Mouse (Mus musculus) embryonic facial prominence, embryonic 13.5 days (tissue): ENCODE results near the gene Slc35e2. TPM values are rescaled to one million over a fixed set of nuclear protein-coding genes. Genes with fewer than 3 reads are reported as not detected.
"Not testable (repeated sequence)": the region's sequence is repeated elsewhere in the genome, so short reads cannot be mapped to it uniquely, and the experiment has no call there.

Experiments
- ATAC-seq: fragments of 200-750 bp; cut with Nextera tagmentation; 2 replicates; pipeline ENCODE4 v1.8.0; 2017; ENCODE audit warnings: low read depth; ENCODE audit not compliant: insufficient number of reproducible peaks, insufficient read depth, low FRiP score, low TSS enrichment
- H3K27ac ChIP-seq: fragments of 300-500 bp; sonication (generic); 2 replicates; pipeline ENCODE4 v1.5.1; 2015; ENCODE audit warnings: moderate library complexity, mild to moderate bottlenecking, inconsistent platforms
- H3K27me3 ChIP-seq: fragments of 300-500 bp; sonication (generic); 2 replicates; pipeline ENCODE4 v1.6.1; 2015; ENCODE audit warnings: mild to moderate bottlenecking, inconsistent platforms
- H3K36me3 ChIP-seq: fragments of 300-500 bp; sonication (generic); 2 replicates; pipeline ENCODE4 v1.6.1; 2015; ENCODE audit warnings: mild to moderate bottlenecking, inconsistent platforms
- H3K4me1 ChIP-seq: fragments of 300-500 bp; sonication (generic); 2 replicates; pipeline ENCODE4 v1.6.1; 2015; ENCODE audit warnings: inconsistent platforms
- H3K4me2 ChIP-seq: fragments of 300-500 bp; sonication (generic); 2 replicates; pipeline ENCODE4 v1.6.1; 2015; ENCODE audit warnings: moderate library complexity, mild to moderate bottlenecking, inconsistent platforms
- H3K4me3 ChIP-seq: fragments of 300-500 bp; sonication (generic); 2 replicates; pipeline ENCODE4 v1.5.1; 2015; ENCODE audit warnings: mild to moderate bottlenecking, inconsistent platforms
- H3K9ac ChIP-seq: fragments of 300-500 bp; sonication (generic); 2 replicates; pipeline ENCODE4 v1.6.1; 2015; ENCODE audit warnings: mild to moderate bottlenecking, inconsistent platforms
- H3K9me3 ChIP-seq: fragments of 300-500 bp; sonication (generic); 2 replicates; pipeline ENCODE4 v1.6.1; 2016; ENCODE audit warnings: inconsistent platforms
- WGBS: fragments of 180-500 bp; shearing (Covaris S2); methylation state at CpG from one replicate; pipeline ENCODE4 v1.1.7; 2015; ENCODE audit warnings: mixed read lengths; 5-methylcytosine and 5-hydroxymethylcytosine counted together
- polyA plus RNA-seq: library from polyadenylated mRNA; unstranded; fragments of >200 nt; fragmentation: Nextera tagmentation; extraction: Ambion mirVana; gene quantifications from 2 replicates; pipeline ENCODE4 v1.2.1, GENCODE M21; 2015

Gene Slc35e2
- polyA plus RNA-seq, 1 experiment from 2014 or later, result 10.5 TPM

GRCm38 (mm10) chr4:155645308-155645707 lies 44.1 kb downstream of the Slc35e2 start, which contains the start of gene Gm10563:
Gene Gm10563, minus strand, starts transcription at chr4:155645408.
- not testable (repeated sequence) for H3K9me3 ChIP-seq, H3K9ac ChIP-seq, H3K4me1 ChIP-seq, H3K4me3 ChIP-seq, H3K27me3 ChIP-seq, H3K27ac ChIP-seq, H3K4me2 ChIP-seq, ATAC-seq
- 94% methylated on average over 2 of the region's 2 CpGs for WGBS
- peaks cover 87% of the 10 kb centered on the region for H3K36me3 ChIP-seq

GRCm38 (mm10) chr4:155645721-155646120 lies 44.5 kb downstream of the Slc35e2 start:
- no peak for ATAC-seq
- no peaks in the 10 kb centered on the region; the same call in 1 of the 2 replicates for H3K27me3 ChIP-seq
- no peaks in the 10 kb centered on the region for H3K9me3 ChIP-seq
- H3K4me2 ChIP-seq, result no peak overlapping the region
- peaks cover 87% of the 10 kb centered on the region for H3K36me3 ChIP-seq
- no peak overlapping the region for H3K27ac ChIP-seq
- no peaks in the 10 kb centered on the region for H3K4me1 ChIP-seq
- H3K4me3 ChIP-seq, result no peak overlapping the region
- H3K9ac ChIP-seq, result no peak overlapping the region
- 96% methylated on average over 5 of the region's 5 CpGs for WGBS

GRCm38 (mm10) chr4:155649355-155649754 lies 48.1 kb downstream of the Slc35e2 start:
- no peak for ATAC-seq
- Histone ChIP-seq H3K9ac (no peak overlapping the region), H3K36me3 (peaks cover 63% of the 10 kb centered on the region), H3K4me3 (no peak overlapping the region), H3K9me3 (no peaks in the 10 kb centered on the region), H3K27me3 (peaks cover 35% of the 10 kb centered on the region), H3K4me1 (peaks cover 33% of the 10 kb centered on the region), H3K27ac (no peak overlapping the region), H3K4me2 (no peak overlapping the region)
- 91% methylated on average over 11 of the region's 11 CpGs for WGBS

- no peak for ATAC-seq
- Histone ChIP-seq H3K4me3 (peak overlapping the region; percentile 57), H3K36me3 (peaks cover 64% of the 10 kb centered on the region), H3K4me1 (peaks cover 44% of the 10 kb centered on the region), H3K9ac (peak overlapping the region; percentile 82; the same call in 1 of the 2 replicates), H3K4me2 (peak overlapping the region; percentile 94), H3K27ac (no peak overlapping the region), H3K9me3 (no peaks in the 10 kb centered on the region), H3K27me3 (peaks cover 58% of the 10 kb centered on the region)
- 64% methylated on average over 15 of the region's 15 CpGs for WGBS
Measured at GRCm38 (mm10) chr4:155651553-155652269, 50.5 kb downstream of the Slc35e2 start.

GRCm38 (mm10) chr4:155652283-155653085 lies 51.3 kb downstream of the Slc35e2 start:
- 21% methylated on average over 35 of the region's 36 CpGs for WGBS
- peaks cover 58% of the 10 kb centered on the region for H3K27me3 ChIP-seq
- H3K4me3 ChIP-seq, result peak overlapping the region; percentile 57
- ATAC-seq, result no peak
- H3K9ac ChIP-seq, result peak overlapping the region; percentile 82
- peak overlapping the region; percentile 94 for H3K4me2 ChIP-seq
- H3K4me1 ChIP-seq, result peaks cover 44% of the 10 kb centered on the region
- H3K9me3 ChIP-seq, result no peaks in the 10 kb centered on the region
- 0 out of 2 replicates have a peak overlapping the region, but pooled peaks have one; percentile 33 for H3K27ac ChIP-seq
- H3K36me3 ChIP-seq, result peaks cover 66% of the 10 kb centered on the region

- peak within 1 kb of the TSS; percentile 82 for H3K9ac ChIP-seq
- ATAC-seq, result peak; percentile 18; the same call in 1 of the 2 replicates
- peaks cover 44% of the 10 kb centered on the region for H3K4me1 ChIP-seq
- H3K4me2 ChIP-seq, result peak within 1 kb of the TSS; percentile 94
- H3K27me3 ChIP-seq, result peaks cover 58% of the 10 kb centered on the region
- no peaks in the 10 kb centered on the region for H3K9me3 ChIP-seq
- H3K27ac ChIP-seq, result 0 out of 2 replicates have a peak within 1 kb of the TSS, but pooled peaks have one; percentile 33
- WGBS, result 1% methylated on average over 33 of the region's 33 CpGs
- H3K36me3 ChIP-seq, result peaks cover 66% of the 10 kb centered on the region
- peak within 1 kb of the TSS; percentile 57 for H3K4me3 ChIP-seq
Measured at GRCm38 (mm10) chr4:155653086-155653450, 51.9 kb downstream of the Slc35e2 start, which contains the start of gene Mmp23. Gene Mmp23, minus strand, starts transcription at chr4:155653384.

- WGBS, result under 1% methylated on average over 31 of the region's 31 CpGs
- Histone ChIP-seq H3K27me3 (peaks cover 58% of the 10 kb centered on the region), H3K36me3 (peaks cover 64% of the 10 kb centered on the region), H3K27ac (0 out of 2 replicates have a peak overlapping the region, but pooled peaks have one; percentile 33), H3K4me3 (peak overlapping the region; percentile 57), H3K4me2 (peak overlapping the region; percentile 94), H3K9me3 (no peaks in the 10 kb centered on the region), H3K9ac (peak overlapping the region; percentile 82), H3K4me1 (peaks cover 44% of the 10 kb centered on the region)
- ATAC-seq, result no peak
Measured at GRCm38 (mm10) chr4:155653451-155654182, 52.4 kb downstream of the Slc35e2 start.

- WGBS, result 1% methylated on average over 6 of the region's 6 CpGs
- H3K9me3 ChIP-seq, result no peaks in the 10 kb centered on the region
- peaks cover 63% of the 10 kb centered on the region for H3K36me3 ChIP-seq
- H3K4me1 ChIP-seq, result peaks cover 44% of the 10 kb centered on the region
- no peak overlapping the region for H3K27ac ChIP-seq
- peak overlapping the region; percentile 94 for H3K4me2 ChIP-seq
- peaks cover 58% of the 10 kb centered on the region for H3K27me3 ChIP-seq
- ATAC-seq, result no peak
- H3K4me3 ChIP-seq, result peak overlapping the region; percentile 57
- H3K9ac ChIP-seq, result peak overlapping the region; percentile 82
Measured at GRCm38 (mm10) chr4:155654183-155654455, 52.9 kb downstream of the Slc35e2 start.

- Histone ChIP-seq H3K36me3 (peaks cover 63% of the 10 kb centered on the region), H3K27me3 (peaks cover 58% of the 10 kb centered on the region)
Measured at GRCm38 (mm10) chr4:155654456-155655298, 53.5 kb downstream of the Slc35e2 start.

GRCm38 (mm10) chr4:155656214-155656751 lies 55.1 kb downstream of the Slc35e2 start:
- no peak overlapping the region for H3K4me2 ChIP-seq
- no peaks in the 10 kb centered on the region for H3K9me3 ChIP-seq
- H3K4me3 ChIP-seq, result no peak overlapping the region
- H3K9ac ChIP-seq, result no peak overlapping the region
- H3K4me1 ChIP-seq, result peaks cover 43% of the 10 kb centered on the region
- no peak overlapping the region for H3K27ac ChIP-seq
- ATAC-seq, result no peak
- WGBS, result 89% methylated on average over 13 of the region's 13 CpGs
- peaks cover 61% of the 10 kb centered on the region for H3K36me3 ChIP-seq
- peaks cover 54% of the 10 kb centered on the region for H3K27me3 ChIP-seq

More at GRCm38 (mm10) chr4:155654456-155655298, 53.5 kb downstream of the Slc35e2 start:
- ATAC-seq, result peak; percentile 68; the same call in 1 of the 2 replicates
- H3K4me3 ChIP-seq, result peak overlapping the region; percentile 57
- 1% methylated on average over 52 of the region's 52 CpGs for WGBS
- H3K9ac ChIP-seq, result peak overlapping the region; percentile 82
- H3K4me1 ChIP-seq, result peaks cover 44% of the 10 kb centered on the region
- no peaks in the 10 kb centered on the region for H3K9me3 ChIP-seq
- 0 out of 2 replicates have a peak overlapping the region, but pooled peaks have one; percentile 33 for H3K27ac ChIP-seq
- peak overlapping the region; percentile 94 for H3K4me2 ChIP-seq
